In the genomic region with DNA sequence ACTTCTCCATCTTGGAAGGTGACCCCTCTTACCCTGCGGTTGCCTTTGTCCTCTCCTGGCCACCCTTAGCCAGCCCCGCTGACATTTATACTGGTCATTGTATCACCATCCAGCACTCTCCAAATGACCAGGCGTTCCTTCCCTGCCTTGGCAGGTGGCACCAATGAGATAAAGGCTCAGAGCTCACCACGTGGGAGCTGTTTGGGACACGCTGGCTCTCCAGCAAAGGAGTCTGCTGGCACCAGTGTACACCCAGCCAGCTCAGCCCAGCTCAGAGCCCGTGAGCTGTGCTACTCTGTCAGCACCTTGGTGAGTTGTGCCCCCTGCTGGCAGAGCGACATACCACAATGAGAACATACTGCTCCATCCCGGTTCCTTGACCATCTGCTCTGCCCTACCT, we compare ENCODE assay signal across 8 mouse cellular contexts. TPM values are rescaled to one million over a fixed set of nuclear protein-coding genes. Genes with fewer than 3 reads are reported as not detected.
DNase-seq lines count a peak whose midpoint lies in the region; ATAC-seq lines count a peak whose summit lies in the region.

A gene (minus strand): TSS at position 144 of the 400 bp plus-strand sequence.

- intact Hi-C loops in gastrocnemius, postnatal 14 days (cut with DNase I; ENCODE audit: low total_unique reads), result no loop called here
- intact Hi-C loops in left cerebral cortex, postnatal 14 days (cut with DNase I), result no loop called here

- 37% methylated on average over 8 of the region's 8 CpGs for WGBS in intestine, embryonic 15.5 days
- 40% methylated on average over 8 of the region's 8 CpGs for WGBS in midbrain, embryonic 10.5 days

- no peaks in the 10 kb centered on the region for H3K9me3 ChIP-seq in intestine, embryonic 15.5 days
- no peaks in the 10 kb centered on the region for H3K9me3 ChIP-seq in midbrain, embryonic 10.5 days (replicated peaks)

- H3K27me3 ChIP-seq in intestine, embryonic 15.5 days (replicated peaks), result no peaks in the 10 kb centered on the region
- H3K27me3 ChIP-seq in midbrain, embryonic 10.5 days (ENCODE audit: low read depth, poor library complexity, severe bottlenecking), result no peaks in the 10 kb centered on the region

- no peak within 1 kb of the TSS for H3K27ac ChIP-seq in intestine, embryonic 15.5 days
- H3K27ac ChIP-seq in midbrain, embryonic 10.5 days (replicated peaks), result no peak within 1 kb of the TSS

- peaks cover 10% of the 10 kb centered on the region for H3K36me3 ChIP-seq in intestine, embryonic 15.5 days
- peaks cover 31% of the 10 kb centered on the region for H3K36me3 ChIP-seq in midbrain, embryonic 10.5 days

- no peaks in the 10 kb centered on the region for H3K4me1 ChIP-seq in intestine, embryonic 15.5 days (replicated peaks)
- H3K4me1 ChIP-seq in midbrain, embryonic 10.5 days, result peaks cover 6% of the 10 kb centered on the region

- peak; percentile 86 for ATAC-seq in intestine, embryonic 15.5 days

- no peak within 1 kb of the TSS for H3K4me2 ChIP-seq in intestine, embryonic 15.5 days (replicated peaks)

- no peak within 1 kb of the TSS for H3K9ac ChIP-seq in intestine, embryonic 15.5 days

- H3K4me3 ChIP-seq in intestine, embryonic 15.5 days (replicated peaks), result no peak within 1 kb of the TSS
- no peak within 1 kb of the TSS for H3K4me3 ChIP-seq in midbrain, embryonic 10.5 days

- DNase-seq in adrenal gland, adult 18-20 months (ENCODE audit: low spot score in 2 of 2), result peak; percentile 56 to 66
- DNase-seq in embryo, embryonic 10 days (ENCODE audit: low spot score), result peak; percentile 80
- peak; percentile 83 for DNase-seq in gastrocnemius, postnatal 14 days
- peak; percentile 83 to 92 for DNase-seq in left cerebral cortex, postnatal 14 days (ENCODE audit: low spot score in 2 of 2)
- peak; percentile 59 for DNase-seq in midbrain, embryonic 10.5 days (ENCODE audit: low spot score)
- DNase-seq in right cerebral cortex, postnatal 4 days, result peak; percentile 77
- peak; percentile 20 for DNase-seq in yolk sac, embryonic 10.5 days (ENCODE audit: low spot score)

RNA-seq across cellular contexts. Expression of the gene that starts here (rescaled TPM):
- 10 to 100 TPM in 1 of 2 experiments, 1 to 10 TPM in 1; 7.8 to 18.5 TPM for total RNA-seq in adrenal gland, adult 18-20 months (2021)
- total RNA-seq in gastrocnemius, postnatal 14 days (2021), result 10 to 100 TPM; 51.9 to 71.6 TPM
- 0.24 and 0.43 TPM in 2 replicates for polyA plus RNA-seq in intestine, embryonic 15.5 days (2015; fragmentation: Nextera tagmentation; extraction: Ambion mirVana)
- 1 to 10 TPM; 1.3 to 2.8 TPM for total RNA-seq in left cerebral cortex, postnatal 14 days (2021)
- 0.19 TPM in 1 of 2 replicates, not detected in the other for polyA plus RNA-seq in midbrain, embryonic 10.5 days (2016; fragmentation: Nextera tagmentation; extraction: Ambion mirVana)

Comparison
In these comparisons a context has a peak if more than half of its experiments do, and no peak if none do; other contexts are left out.
1. Peak in ATAC-seq in intestine, embryonic 15.5 days; RNA of the gene not detected or under 1 TPM.
2. Peak in DNase-seq in midbrain, embryonic 10.5 days; RNA of the gene not detected or under 1 TPM.
3. DNase-seq: peak in every context shown above with its lines; median percentile 88 in left cerebral cortex, postnatal 14 days; 83 in gastrocnemius, postnatal 14 days; 80 in embryo, embryonic 10 days; 77 in right cerebral cortex, postnatal 4 days; 61 in adrenal gland, adult 18-20 months; 59 in midbrain, embryonic 10.5 days; 20 in yolk sac, embryonic 10.5 days.